Mouse (Mus musculus) CH12.LX (cell line): ENCODE results near the gene Prm2.

Source experiments
- CTCF ChIP-seq, 2 experiments: IDR thresholded peaks in 1 of 2; conservative IDR thresholded peaks in 1 of 2; 2 replicates each; pipeline ENCODE4 v1.5.1; 2011 to 2012; ENCODE audit warnings: low read depth in 2 of 2, low read length in 2 of 2, improper control_type of control experiment in 1 of 2, inconsistent platforms in 1 of 2, mild to moderate bottlenecking in 1 of 2, moderate library complexity in 1 of 2
- E2F4 ChIP-seq: IDR thresholded peaks from 2 replicates; pipeline ENCODE4 v1.6.1; 2011; ENCODE audit warnings: low read depth, low read length, improper control_type of control experiment; ENCODE audit not compliant: insufficient replicate concordance
- MAX ChIP-seq: IDR thresholded peaks from 2 replicates; pipeline ENCODE4 v1.6.1; 2011; ENCODE audit warnings: low read length, improper control_type of control experiment
- NRF1 ChIP-seq: IDR thresholded peaks from 2 replicates; pipeline ENCODE4 v1.6.1; 2014; ENCODE audit warnings: low read depth, mild to moderate bottlenecking, inconsistent platforms, low read length, improper control_type of control experiment, moderate library complexity
- TCF12 ChIP-seq: IDR thresholded peaks from 2 replicates; pipeline ENCODE4 v1.6.1; 2014; ENCODE audit warnings: low read depth, mild to moderate bottlenecking, inconsistent platforms, low read length, improper control_type of control experiment

DNA sequence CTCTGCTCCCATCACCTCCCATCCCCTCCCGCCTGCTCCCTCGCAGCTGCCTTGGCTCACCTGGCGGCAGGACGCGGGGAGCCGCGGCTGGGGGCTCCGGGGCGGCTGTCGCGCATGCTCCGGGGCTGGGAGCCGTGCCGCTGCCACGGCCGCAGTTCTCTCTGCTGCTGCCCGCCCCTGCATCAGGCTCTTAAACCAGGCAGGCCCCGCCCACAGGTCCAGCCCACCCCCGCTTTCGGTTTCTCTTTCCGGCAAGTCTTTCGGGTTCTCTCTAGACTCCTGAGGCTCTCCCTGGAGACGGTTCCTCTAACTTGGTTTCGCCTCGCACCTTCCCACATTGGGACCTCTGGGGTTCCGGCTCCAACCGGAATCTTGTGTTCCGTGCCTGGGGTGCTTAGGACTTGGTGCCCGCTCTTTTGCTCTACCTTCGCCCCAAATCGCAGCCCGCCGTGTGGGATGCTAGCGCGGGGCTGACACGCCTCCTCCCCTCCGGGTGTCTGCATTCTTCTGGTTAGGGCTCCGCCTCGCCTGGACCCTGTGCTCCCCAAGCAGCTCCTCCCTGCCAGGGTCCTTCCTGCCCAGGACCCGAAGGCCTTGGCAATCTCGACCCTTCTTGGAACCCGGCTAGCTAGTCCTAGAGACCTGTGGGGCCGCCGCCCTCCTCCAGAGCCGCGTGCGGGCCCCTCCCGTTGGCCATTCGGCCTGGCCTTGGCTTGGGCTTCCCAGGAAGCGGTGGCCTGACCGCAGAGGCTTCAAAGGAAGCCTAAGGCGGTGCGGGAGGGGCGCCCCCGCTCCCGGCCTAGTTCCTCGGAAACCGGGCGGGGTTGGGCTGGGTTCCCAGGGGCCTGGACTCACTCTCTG is 10.3 kb downstream of the Prm2 start, which contains the start of gene Socs1:
- TF ChIP-seq CTCF (conservative IDR thresholded peaks at IDR 0.05 in 1 of 2, IDR thresholded peaks at IDR 0.05 in 1 of 2; ENCODE audit: low read depth in 2 of 2, low read length in 2 of 2) (no peak), TCF12 (peak; percentile 90), MAX (peak; percentile 79), E2F4 (no peak), NRF1 (peak; percentile 91)
